Comparison of ENCODE assay signal across 8 mouse cellular contexts in genomic region chr15:102004189-102004588, GRCm38 (mm10). TPM values are rescaled to one million over a fixed set of nuclear protein-coding genes. Genes with fewer than 3 reads are reported as not detected.
DNase-seq lines count a peak whose midpoint lies in the region; ATAC-seq and TF ChIP-seq lines count a peak whose summit lies in the region.

Gene Krt8, minus strand, starts transcription at chr15:102004482.

- no peaks in the 10 kb centered on the region for H3K79me2 ChIP-seq in liver, adult 2 months (ENCODE audit: control insufficient read depth, insufficient read depth, low read length)

- peak within 1 kb of the TSS; percentile 67 for H3K9ac ChIP-seq in heart, embryonic 16.5 days (ENCODE audit: low read length)
- no peak within 1 kb of the TSS for H3K9ac ChIP-seq in hindbrain, embryonic 15.5 days
- H3K9ac ChIP-seq in liver, adult 2 months (ENCODE audit: low read depth, low read length): peak within 1 kb of the TSS; percentile 60
- H3K9ac ChIP-seq in neural tube, embryonic 14.5 days (replicated peaks; ENCODE audit: low read depth, low read length): no peak within 1 kb of the TSS

- H3K27ac ChIP-seq in heart, embryonic 16.5 days (ENCODE audit: low read length): no peak within 1 kb of the TSS
- no peak within 1 kb of the TSS for H3K27ac ChIP-seq in hindbrain, embryonic 15.5 days (replicated peaks)
- H3K27ac ChIP-seq in liver, adult 2 months (replicated peaks; ENCODE audit: insufficient read depth, low read depth, low read length): peak within 1 kb of the TSS; percentile 72
- H3K27ac ChIP-seq in neural tube, embryonic 14.5 days (ENCODE audit: low read depth, low read length): no peak within 1 kb of the TSS

- H3K27me3 ChIP-seq in heart, embryonic 16.5 days (ENCODE audit: control insufficient read depth, insufficient read depth, low read length): peaks cover 25% of the 10 kb centered on the region
- H3K27me3 ChIP-seq in hindbrain, embryonic 15.5 days: peaks cover 48% of the 10 kb centered on the region
- H3K27me3 ChIP-seq in liver, adult 2 months (ENCODE audit: control insufficient read depth, insufficient read depth, low read length): no peaks in the 10 kb centered on the region
- peaks cover 23% of the 10 kb centered on the region for H3K27me3 ChIP-seq in neural tube, embryonic 14.5 days (ENCODE audit: control insufficient read depth, insufficient read depth, low read length)

- H3K4me2 ChIP-seq in heart, embryonic 16.5 days (ENCODE audit: low read depth, low read length): peak within 1 kb of the TSS; percentile 62
- peak within 1 kb of the TSS; percentile 50 for H3K4me2 ChIP-seq in hindbrain, embryonic 15.5 days
- peak within 1 kb of the TSS; percentile 38; the same call in 1 of the 2 replicates for H3K4me2 ChIP-seq in neural tube, embryonic 14.5 days (ENCODE audit: low read depth, low read length)

- TF ChIP-seq POLR2A in liver, adult 2 months (IDR thresholded peaks at IDR 0.05; ENCODE audit: extremely low read depth, insufficient read depth, low read length): peak; percentile 85; the same call in 1 of the 2 replicates

- no peaks in the 10 kb centered on the region for H3K9me3 ChIP-seq in heart, embryonic 16.5 days (replicated peaks; ENCODE audit: control insufficient read depth, low read length)
- H3K9me3 ChIP-seq in hindbrain, embryonic 15.5 days: no peaks in the 10 kb centered on the region
- no peaks in the 10 kb centered on the region for H3K9me3 ChIP-seq in neural tube, embryonic 14.5 days (ENCODE audit: control insufficient read depth, low read length)

- 34% methylated on average over 10 of the region's 11 CpGs for WGBS in heart, embryonic 16.5 days
- 19% methylated on average over 11 of the region's 11 CpGs for WGBS in hindbrain, embryonic 15.5 days
- WGBS in liver, adult 2 months: 8% methylated on average over 11 of the region's 11 CpGs
- 23% methylated on average over 10 of the region's 11 CpGs for WGBS in neural tube, embryonic 14.5 days

- 0 out of 2 replicates have a peak, but pooled peaks have one; percentile 39 for ATAC-seq in heart, embryonic 16.5 days (replicated peaks; ENCODE audit: extremely low read depth, insufficient read depth, low FRiP score)
- no peak for ATAC-seq in hindbrain, embryonic 15.5 days (ENCODE audit: low FRiP score, low read depth)
- ATAC-seq in neural tube, embryonic 14.5 days (ENCODE audit: low read depth): no peak
- no peak for ATAC-seq in inflammation-experienced regulatory T-cells, adult 6 months

- peak within 1 kb of the TSS; percentile 41 for H3K4me3 ChIP-seq in heart, embryonic 16.5 days (ENCODE audit: low read length)
- H3K4me3 ChIP-seq in hindbrain, embryonic 15.5 days: peak within 1 kb of the TSS; percentile 26
- H3K4me3 ChIP-seq in liver, adult 2 months (ENCODE audit: insufficient read depth, low read depth, low read length): peak within 1 kb of the TSS; percentile 78
- H3K4me3 ChIP-seq in neural tube, embryonic 14.5 days (ENCODE audit: low read depth, low read length): peak within 1 kb of the TSS; percentile 11; the same call in 1 of the 2 replicates

- TF ChIP-seq CTCF in liver, adult 2 months (IDR thresholded peaks at IDR 0.05; ENCODE audit: low read depth, low read length): peak; percentile 74

- no peaks in the 10 kb centered on the region for H3K36me3 ChIP-seq in heart, embryonic 16.5 days (ENCODE audit: control insufficient read depth, insufficient read depth)
- H3K36me3 ChIP-seq in hindbrain, embryonic 15.5 days: no peaks in the 10 kb centered on the region
- H3K36me3 ChIP-seq in liver, adult 2 months (ENCODE audit: control insufficient read depth, insufficient read depth, low read length): peaks cover 8% of the 10 kb centered on the region
- no peaks in the 10 kb centered on the region for H3K36me3 ChIP-seq in neural tube, embryonic 14.5 days (ENCODE audit: control insufficient read depth, insufficient read depth, low read length)

- peaks cover 7% of the 10 kb centered on the region; the same call in 1 of the 2 replicates for H3K4me1 ChIP-seq in heart, embryonic 16.5 days (ENCODE audit: control insufficient read depth, insufficient read depth, low read length)
- H3K4me1 ChIP-seq in hindbrain, embryonic 15.5 days (replicated peaks): peaks cover 21% of the 10 kb centered on the region
- peaks cover 4% of the 10 kb centered on the region; the same call in 1 of the 2 replicates for H3K4me1 ChIP-seq in liver, adult 2 months (ENCODE audit: control insufficient read depth, insufficient read depth, low read length)
- peaks cover 12% of the 10 kb centered on the region; the same call in 1 of the 2 replicates for H3K4me1 ChIP-seq in neural tube, embryonic 14.5 days (ENCODE audit: control insufficient read depth, insufficient read depth, low read length)

- no peak for DNase-seq in heart, adult 18-20 months
- DNase-seq in liver, adult 2 months (ENCODE audit: extremely low read depth, low read depth, low spot score): peak; percentile 87
- no peak for DNase-seq in layer of hippocampus, postnatal 36 days
- no peak for DNase-seq in right cerebral cortex, postnatal 10 days (ENCODE audit: low spot score in 2 of 2)

RNA-seq across cellular contexts. Expression of gene Krt8, which starts in this region (rescaled TPM):
- 132 and 209 TPM in 2 replicates for polyA plus RNA-seq in heart, embryonic 16.5 days (2015; fragmentation: Nextera tagmentation; extraction: Ambion mirVana)
- total RNA-seq in heart, adult 18-20 months (2021): 1 to 10 TPM; 1.5 to 3.0 TPM
- polyA plus RNA-seq in hindbrain, embryonic 15.5 days (2015; fragmentation: Nextera tagmentation; extraction: Ambion mirVana): 3.1 and 4.6 TPM in 2 replicates
- 240 and 251 TPM in 2 replicates for total RNA-seq in liver, adult 2 months (2014; rRNA removed)
- 155 and 168 TPM in 2 replicates for polyA plus RNA-seq in liver, adult 2 months (2012; rRNA removed)
- 0.49 and 1.4 TPM in 2 replicates for polyA plus RNA-seq in neural tube, embryonic 14.5 days (2014; fragmentation: Nextera tagmentation; extraction: Ambion mirVana)
- under 1 TPM in 1 of 2 experiments, not detected in 1; 0.18 TPM for total RNA-seq in layer of hippocampus, postnatal 36 days (2021)
- under 1 TPM in 1 of 3 experiments, not detected in 2; 0.23 TPM for polyA plus RNA-seq in inflammation-experienced regulatory T-cells, adult 6 months (2017; shearing (Covaris generic))

Comparison
In these comparisons a context has a peak if more than half of its experiments do, and no peak if none do; other contexts are left out.
1. RNA of gene Krt8 (total RNA-seq): 240 to 251 TPM in liver, adult 2 months; 1.5 to 3.0 TPM in heart, adult 18-20 months and 0.18 TPM in layer of hippocampus, postnatal 36 days; every median in the first group is over 10 times any median in the second.
2. RNA of gene Krt8 (polyA plus RNA-seq): 132 to 209 TPM in heart, embryonic 16.5 days and 155 to 168 TPM in liver, adult 2 months; 3.1 to 4.6 TPM in hindbrain, embryonic 15.5 days, 0.49 to 1.4 TPM in neural tube, embryonic 14.5 days and 0.23 TPM in inflammation-experienced regulatory T-cells, adult 6 months; every median in the first group is over 10 times any median in the second.
3. H3K4me3 ChIP-seq: peak in every context shown above with its lines; median percentile 78 in liver, adult 2 months; 41 in heart, embryonic 16.5 days; 26 in hindbrain, embryonic 15.5 days; 11 in neural tube, embryonic 14.5 days.
4. H3K9ac ChIP-seq: peak in heart, embryonic 16.5 days (single experiment) and liver, adult 2 months (single experiment); none in hindbrain, embryonic 15.5 days (single experiment) and neural tube, embryonic 14.5 days (single experiment).
5. Peak in every context shown above with its lines, with median percentiles within 50 percentile points of each other: H3K4me2 ChIP-seq.